Mouse (Mus musculus): ENCODE measurements around the gene Rnf212b.

- no peak for TF ChIP-seq CHD2 (IDR thresholded peaks at IDR 0.05; ENCODE audit: low read depth, low read length)
- no peak for TF ChIP-seq HCFC1 (IDR thresholded peaks at IDR 0.05; ENCODE audit: borderline replicate concordance, insufficient read depth, low read length)
- TF ChIP-seq MAFK (IDR thresholded peaks at IDR 0.05; ENCODE audit: insufficient read depth, low read depth, low read length): no peak
Observed at GRCm38 (mm10) chr14:54860511-54860910, 46.6 kb downstream of the Rnf212b start.

All from ES-E14 (cell line).